Mouse (Mus musculus) olfactory bulb, adult 2 months (tissue): ENCODE data around the gene Defb35.

Experiments
- CTCF ChIP-seq: fragments of 200-500 bp; IDR thresholded peaks from 2 replicates; pipeline ENCODE4 v1.5.1; 2012; ENCODE audit warnings: low read depth, mild to moderate bottlenecking, low read length, moderate library complexity; ENCODE audit not compliant: insufficient read depth
- POLR2A ChIP-seq: fragments of 200-500 bp; IDR thresholded peaks from 2 replicates; pipeline ENCODE4 v1.6.1; 2012; ENCODE audit warnings: mild to moderate bottlenecking, low read depth, low read length, moderate library complexity; ENCODE audit not compliant: insufficient read depth

- TF ChIP-seq POLR2A, result no peak
- TF ChIP-seq CTCF, result no peak
Measured at GRCm38 (mm10) chr8:21969475-21969874, 31.3 kb downstream of the Defb35 start, which contains the start of gene Ccdc70.
